Mouse (Mus musculus): ENCODE measurements around the gene Fbxo9.
"Not testable (repeated sequence)": the region's sequence is repeated elsewhere in the genome, so short reads cannot be mapped to it uniquely, and the experiment has no call there.

Fbxo9 gene

DNA sequence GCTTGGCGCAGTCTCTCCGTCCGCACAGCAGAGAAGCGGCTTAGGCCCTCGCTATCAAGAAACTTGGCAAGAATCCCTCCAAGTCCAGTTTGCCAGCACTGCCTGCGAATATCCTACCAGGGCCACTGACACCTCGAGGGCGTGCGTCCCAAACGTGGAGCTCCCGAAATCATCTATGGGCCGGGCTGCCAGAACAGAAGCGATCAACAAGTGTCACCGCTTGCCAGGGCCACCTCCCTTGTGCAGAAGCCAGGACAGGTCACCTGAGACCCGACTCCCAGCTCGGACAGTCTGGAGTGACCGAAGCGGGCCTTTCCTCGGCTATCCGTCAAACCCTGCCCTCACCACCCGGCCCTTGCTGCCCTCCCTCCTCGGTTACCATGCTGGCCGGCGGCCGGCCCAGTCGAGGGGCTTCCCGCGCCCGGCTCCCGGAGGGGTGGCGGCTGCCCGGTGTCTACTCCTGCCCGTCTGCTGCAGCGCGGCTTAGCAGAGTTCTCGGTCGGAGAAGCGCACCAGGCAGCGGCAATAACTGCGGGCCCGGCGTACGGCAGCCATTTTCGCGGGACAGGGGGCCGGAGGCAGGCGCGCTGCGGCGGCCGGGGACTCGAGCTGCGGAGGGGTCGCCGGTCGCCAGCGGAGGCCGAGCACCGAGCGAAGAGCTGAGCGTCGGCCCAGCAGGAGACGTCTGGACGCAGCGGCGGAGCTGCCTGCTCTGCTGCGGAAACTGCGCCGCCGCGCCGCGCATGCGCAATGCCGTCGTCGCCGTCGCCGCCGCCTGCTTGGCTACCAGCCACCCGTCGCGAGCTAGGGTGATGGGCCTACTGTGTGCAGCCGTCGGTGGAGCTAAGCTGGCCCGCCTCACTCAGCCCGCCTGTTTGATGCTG, 711 bp downstream of the Fbxo9 start:
- peak; percentile 81 for DNase-seq

DNA sequence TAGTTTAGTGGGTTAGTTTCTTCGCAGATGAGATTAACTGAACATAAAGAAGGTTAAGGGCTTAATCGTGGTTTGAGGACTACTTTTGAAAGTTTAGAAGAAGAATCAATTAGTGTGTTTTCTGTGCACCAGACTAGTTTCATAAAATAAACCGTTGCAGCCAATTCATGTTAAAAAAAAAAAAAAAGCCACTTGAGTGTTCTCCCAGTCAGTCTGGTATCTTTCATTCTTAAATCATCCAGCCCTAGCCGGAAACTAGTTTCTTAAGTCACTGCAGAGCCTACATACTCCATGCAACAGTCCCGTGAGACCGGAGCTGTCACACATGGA, 1.3 kb downstream of the Fbxo9 start:
- DNase-seq, result no peak

DNA sequence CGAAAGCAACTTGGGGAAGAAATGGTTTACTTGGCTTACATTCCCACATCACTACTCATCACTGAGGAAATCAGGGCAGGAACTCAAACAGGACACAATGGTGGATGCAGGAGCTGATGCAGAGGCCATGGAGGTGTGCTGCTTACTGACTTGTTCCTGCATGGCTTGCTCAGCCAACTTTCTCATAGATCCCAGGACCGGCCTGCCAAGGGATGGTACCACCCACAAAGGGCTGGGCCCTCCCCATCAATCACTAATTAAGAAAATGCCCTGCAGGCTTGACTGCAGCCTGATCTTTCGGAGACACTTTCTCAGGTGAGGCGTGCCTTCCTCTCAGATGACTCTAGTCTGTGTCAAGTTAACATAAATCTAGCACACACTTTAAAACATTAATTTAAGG, 2.0 kb downstream of the Fbxo9 start:
- DNase-seq, result no peak

DNA sequence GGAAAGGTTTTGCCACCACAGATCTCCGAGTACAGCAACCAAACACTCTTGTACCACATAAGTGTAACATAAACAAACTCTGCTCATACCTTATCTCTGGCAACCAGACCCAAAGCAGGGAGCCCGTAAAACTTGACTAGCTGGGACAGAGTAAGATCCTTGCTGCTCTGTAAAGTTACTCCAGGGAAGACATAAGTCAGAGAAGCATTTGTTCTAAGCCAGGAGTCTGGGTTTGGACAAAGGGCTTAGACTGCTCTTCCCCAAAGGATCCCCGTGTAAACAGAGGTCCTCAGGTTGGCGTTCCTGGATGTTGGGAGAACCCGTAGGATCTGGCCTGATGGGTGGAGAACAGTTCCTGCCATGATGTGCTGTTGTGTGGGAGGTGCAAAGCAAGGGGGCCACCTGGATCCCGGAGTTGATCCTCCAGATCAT, 3.3 kb downstream of the Fbxo9 start:
- no peak for DNase-seq

DNA sequence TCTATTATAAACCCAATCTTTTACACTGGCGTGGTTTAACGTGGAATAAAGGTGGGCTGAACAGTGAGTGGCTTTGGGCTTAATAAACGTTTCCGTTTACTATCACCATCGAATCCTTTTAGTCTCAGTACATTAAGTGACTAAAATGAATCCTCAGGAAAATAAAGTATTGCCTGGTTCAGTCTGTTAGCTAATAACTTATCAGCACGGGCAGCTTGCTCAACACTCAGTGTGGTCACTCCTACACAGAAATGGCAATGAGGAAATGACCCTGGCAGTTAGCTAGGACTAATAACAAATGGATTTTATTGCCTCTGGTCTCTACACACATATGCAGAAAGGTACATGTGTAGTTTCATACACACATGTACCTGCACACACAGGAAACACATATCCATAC, 3.9 kb downstream of the Fbxo9 start:
- no peak for DNase-seq

DNA sequence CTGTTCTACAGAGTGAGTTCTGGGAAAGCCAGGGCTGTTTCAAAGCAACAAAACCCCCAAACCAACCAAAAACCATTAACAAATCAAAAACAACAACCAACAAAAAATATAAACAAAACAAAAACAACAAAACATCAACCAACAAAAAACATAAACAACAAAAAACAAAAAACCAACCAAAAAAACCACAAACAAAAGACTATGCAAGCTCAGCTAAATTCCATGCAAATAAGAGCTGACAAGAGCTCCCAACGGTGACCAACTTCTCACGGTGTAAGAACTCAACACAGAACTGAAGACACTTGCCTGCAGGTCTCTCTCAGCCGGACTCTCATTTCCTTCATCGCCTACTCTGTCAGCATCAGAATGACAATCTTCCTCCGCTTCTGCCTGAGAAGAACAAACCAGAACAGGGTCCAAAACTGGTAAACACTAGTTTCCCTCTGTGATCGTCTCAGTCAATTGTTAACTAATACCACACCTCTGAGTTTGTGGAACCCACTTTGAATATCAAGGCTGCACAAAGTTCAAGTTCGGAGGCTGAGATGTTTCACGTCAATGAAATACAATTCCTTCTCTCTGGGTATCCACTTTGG, 4.8 kb downstream of the Fbxo9 start:
- no peak for DNase-seq

DNA sequence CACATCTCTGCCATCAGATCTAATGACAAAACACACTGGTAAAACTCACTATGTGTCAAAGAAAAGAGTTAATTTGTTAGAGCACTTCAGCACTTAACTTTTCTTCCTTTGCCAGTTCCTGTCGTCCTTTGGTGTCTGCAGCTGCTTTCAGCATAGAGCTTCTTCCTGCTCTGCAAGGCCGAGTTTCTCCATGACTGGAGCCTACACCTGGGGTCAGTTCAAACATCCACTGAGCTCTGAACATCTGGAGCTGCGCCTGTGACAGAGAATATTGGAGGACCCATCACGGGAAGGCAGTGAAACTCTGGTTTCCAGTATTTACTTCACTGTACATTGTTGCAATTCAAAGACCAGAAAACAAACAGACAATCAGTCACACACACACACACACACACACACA, 7.4 kb downstream of the Fbxo9 start:
- no peak for DNase-seq

DNA sequence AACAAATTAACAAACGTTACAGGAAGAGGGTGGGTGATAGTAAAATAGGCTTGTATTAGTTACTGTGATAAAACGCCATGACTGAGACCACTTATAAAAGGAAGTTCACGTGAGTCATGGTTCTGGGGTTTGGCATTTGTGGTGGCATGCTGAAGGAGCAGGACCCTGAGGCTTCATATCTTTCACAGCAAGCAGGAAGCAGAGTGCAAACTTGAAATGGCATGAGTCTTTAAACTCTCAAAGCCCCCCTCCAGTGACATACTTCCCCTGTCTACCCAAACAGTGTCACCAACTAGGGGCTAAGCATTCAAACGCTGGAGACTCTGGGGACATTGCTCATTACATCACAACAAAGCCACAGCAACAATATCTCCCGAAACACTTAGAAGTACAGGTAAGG, 7.9 kb downstream of the Fbxo9 start:
- no peak for DNase-seq

DNA sequence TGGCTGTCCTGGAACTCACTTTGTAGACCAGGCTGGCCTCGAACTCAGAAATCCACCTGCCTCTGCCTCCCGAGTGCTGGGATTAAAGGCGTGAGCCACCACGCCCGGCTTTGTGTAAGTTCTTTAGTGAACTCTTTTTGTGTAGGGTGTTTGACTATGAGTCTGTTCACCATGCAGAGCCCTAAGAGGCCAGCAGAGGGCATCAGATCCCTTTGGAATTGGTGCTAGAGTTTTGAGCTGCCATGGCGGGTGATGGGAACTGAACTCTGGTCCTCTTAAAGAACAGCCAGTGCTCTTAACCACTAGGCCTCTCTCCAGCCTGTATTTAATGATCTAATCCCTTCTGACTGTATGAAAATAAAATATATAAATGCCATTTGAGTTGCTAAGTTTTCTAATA, 12.5 kb downstream of the Fbxo9 start:
- no peak for DNase-seq

DNA sequence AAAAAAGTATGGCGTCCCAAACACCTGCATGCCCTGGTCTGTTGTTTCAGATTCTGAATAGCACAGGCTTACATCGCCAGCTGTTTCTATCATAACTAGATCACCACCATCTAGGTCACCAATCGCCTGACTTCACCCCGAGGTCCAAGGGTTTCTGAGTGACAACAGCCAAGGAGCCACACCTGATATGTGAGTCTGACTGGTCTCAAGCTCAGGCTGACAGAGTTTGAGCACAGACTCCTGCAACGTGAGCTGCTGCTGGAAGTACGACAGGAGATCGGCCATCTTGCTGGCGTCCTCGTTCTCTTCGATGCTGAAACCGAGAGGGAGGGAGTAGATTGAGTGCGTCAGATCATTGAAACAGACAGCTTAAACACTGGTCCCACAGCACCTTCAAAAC, 13.2 kb downstream of the Fbxo9 start:
- no peak for DNase-seq

DNA sequence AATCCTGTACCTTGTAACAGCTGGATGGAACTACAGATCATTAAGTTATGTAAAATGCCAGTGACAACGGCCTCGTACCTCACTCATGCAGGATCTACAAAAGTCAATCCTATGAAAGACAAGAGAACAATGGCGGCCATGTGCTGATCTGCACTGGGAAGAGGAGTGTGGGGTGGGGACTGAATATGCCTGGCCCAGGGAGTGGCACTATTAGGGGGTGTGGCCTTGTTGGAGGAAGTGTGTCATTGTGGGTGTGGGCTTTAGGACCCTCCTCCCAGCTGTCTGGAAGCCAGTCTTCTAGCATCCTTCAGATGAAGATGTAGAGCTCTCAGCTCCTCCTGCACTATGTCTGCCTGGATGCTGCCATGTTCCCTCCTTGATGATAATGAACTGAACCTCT, 18.3 kb downstream of the Fbxo9 start:
- no peak for DNase-seq

DNA sequence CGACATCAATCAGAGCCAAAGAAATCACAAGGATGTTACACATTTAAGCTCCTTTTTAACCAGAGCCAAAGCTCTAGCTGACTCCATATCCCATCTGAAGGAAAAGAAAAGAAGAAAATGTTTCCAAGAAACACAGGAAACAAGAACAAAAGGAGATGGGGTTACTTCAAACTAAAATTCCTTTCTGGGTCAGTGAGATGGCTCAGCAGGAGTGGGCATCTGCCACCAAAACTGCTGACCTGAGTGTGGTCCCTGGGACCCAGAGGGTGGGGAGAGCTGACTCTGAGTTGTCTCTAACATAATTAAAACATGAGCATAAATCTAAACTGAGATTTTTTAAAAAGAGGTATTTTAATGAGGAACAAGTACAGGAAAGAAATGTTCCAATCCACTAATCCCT, 19.0 kb downstream of the Fbxo9 start:
- DNase-seq, result no peak

DNA sequence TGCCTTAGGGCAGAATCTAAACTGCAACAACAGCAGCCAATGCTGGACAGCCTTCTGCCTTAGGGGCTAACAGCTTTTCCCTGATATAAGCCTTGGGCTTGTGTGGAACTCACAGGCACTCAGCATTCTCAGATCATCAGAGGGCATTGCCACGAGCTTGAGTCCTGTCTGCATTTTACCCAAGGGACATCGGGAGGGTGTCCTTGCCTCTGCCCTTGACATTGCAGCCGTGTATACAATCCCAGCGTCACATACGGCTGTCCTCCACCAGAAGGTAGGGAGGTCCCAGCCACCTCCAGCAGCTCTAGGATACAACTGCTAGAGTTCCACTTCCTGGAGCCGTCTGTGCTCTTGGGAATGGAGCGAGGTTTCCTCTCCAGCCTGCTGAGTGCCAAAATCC, 19.9 kb downstream of the Fbxo9 start:
- DNase-seq, result no peak

DNA sequence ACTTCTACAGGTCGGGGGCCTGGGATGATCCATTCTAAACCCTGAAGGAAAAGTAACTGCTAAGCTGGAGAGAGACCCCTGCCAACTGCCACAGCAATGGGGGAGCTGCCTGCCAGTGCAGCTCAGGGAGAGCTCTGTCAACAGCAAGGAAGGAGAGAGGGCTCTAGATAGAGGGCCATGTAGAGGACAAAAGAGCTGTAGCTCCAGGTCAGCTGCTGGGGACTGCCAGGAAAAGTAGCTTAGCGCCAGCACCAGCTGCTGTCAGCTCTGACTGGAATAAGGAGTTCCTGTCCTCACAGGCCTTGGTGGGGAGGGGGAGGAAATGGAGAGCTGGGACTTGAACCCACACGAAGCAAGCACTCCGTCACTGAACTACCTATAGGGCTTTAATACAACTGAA, 20.3 kb downstream of the Fbxo9 start:
- DNase-seq, result no peak

DNA sequence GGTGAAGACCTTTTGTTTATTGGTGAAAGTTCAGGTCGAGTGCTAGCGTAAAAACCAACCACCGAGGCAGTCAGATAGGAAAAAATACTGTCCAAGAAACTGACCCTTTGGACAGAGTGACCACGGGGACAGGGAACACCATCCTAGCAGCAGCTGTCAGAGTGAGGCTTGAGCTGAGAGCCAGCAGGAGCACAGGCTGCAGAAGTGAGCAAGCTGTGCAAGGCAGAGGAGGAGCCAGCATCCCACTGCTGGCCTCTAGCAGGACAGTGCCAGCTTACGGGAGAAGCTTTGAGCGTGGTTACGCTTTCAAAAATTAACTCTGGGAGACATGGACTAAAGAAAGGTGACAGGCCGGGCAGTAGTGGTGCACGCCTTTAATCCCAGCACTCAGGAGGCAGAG, 21.1 kb downstream of the Fbxo9 start:
- no peak for DNase-seq

DNA sequence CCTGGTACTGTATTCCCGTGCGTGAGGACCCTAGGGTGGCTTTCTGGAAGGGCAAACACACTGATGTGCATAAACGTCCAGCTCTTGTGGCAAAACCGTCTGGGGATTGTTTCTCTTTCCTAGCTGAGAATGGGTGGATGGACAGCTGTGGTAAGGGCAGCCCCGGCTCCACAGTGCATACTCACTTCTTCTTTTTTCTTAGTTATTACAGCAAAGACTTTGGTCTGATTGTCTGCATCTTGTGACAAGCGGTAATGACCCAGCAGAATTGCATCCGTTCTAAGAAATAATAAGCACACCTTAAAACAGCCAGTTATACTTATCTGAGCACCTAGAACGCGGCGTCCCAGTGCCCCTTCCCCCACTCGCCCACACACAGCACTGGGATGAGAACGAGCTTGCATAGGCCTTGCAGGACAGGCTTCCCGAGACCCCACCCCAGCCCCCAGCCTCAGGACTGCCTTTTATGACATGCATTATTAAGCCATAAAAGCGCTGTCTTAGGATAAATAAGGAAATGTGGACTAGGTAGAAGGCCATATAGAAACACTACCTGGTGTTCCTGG, 23.1 kb downstream of the Fbxo9 start:
- no peak for DNase-seq

DNA sequence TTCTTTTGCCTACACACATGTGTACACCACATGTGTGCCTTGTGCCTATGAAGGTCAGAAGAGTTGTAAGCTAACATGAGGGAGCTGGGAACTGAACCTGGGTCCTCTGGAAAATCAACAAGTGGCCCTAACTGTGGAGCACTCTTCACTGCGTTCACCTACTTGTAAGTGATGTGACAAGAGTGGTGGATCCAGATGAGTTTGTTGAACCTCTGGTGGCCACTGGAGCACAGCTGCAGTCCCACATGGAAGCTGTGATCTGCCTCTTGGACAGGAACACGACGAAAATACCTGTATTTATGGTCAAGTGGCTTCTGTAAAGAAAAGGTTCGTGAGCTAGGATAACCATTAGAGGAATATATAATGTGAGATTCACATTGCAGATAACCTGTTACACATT, 24.5 kb downstream of the Fbxo9 start:
- no peak for DNase-seq

DNA sequence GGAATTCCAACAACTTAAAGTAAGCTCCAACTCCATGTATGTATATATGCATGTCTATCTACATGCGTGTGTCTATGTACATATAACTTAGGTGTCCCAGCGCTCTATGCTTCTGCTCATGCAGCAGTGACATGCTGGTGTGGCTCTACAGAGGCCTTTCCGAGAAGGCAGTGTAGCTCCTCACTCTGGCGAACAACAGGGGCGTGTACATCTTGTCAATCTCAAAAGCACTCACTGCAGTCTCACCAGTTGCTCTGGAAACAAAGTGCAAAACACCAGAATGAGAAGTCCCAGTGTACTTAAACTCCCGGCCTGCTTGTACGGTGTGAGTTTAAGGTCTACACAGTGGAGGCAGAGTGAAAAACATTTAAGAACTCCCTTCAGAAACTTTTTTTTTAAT, 27.0 kb downstream of the Fbxo9 start:
- DNase-seq, result no peak

DNA sequence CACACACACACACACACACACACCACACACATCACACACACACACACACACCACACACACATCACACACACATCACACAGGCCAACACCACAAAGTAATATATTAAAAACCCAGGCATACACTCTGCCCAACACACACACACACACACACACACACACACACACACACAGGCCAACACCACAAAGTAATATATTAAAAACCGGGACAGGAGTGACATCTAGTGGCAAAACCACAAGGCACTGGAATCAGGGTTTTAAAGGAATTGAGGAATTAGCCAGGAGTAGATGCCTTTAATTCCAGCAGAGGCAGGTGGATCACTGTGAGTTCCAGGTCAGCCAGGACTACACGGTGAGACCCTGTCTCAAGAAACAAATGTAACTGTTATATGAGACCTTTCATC, 30.6 kb downstream of the Fbxo9 start:
- no peak for DNase-seq

DNA sequence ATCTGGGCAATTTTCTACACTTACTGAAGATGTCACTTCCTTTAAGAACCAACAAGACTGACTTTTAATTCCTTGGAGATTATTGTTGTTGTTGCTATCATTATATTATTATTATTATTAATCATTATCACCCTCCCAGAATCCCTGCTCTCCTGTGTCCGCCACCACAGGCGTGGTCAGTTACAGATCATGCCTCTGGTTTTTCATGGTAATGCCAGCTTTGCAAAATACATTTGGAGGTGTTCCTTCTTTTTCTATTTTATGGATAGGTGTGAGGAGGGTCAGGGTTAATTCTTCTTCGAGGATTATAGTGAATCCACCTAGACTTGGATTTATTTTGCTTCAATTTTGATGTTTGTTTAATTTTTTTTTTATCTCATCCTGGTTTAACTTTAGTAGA, 33.6 kb downstream of the Fbxo9 start:
- no peak for DNase-seq

DNA sequence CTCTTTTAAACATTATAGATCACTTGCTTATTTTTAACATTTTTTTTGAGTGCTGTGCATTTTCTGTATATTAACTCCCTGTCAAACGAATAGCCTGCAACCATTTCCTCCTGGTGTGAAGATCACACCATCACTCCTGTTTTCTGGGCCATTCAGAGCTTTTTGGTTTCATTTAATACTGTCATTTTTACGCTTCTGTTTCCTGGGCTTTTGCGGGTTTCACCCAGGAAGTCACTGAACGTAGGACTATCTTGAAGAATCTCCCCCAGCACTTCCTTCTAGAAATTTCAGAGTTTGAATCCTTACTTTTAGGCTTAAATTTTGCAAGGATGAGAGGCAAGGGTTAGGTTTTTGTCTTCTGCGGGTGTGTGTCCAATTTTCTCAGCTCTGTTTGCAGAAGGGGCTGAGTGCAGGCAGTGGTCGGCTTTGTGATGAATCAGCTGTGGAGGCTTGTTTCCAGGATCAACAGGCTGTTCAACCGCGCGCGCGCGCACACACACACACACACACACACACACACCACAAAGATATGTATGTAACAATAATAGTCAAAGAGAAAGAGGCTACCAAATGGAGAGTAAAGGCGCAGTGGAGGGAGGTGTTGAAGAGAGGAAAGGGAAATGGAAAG, 35.0 kb downstream of the Fbxo9 start:
- no peak for DNase-seq

DNA sequence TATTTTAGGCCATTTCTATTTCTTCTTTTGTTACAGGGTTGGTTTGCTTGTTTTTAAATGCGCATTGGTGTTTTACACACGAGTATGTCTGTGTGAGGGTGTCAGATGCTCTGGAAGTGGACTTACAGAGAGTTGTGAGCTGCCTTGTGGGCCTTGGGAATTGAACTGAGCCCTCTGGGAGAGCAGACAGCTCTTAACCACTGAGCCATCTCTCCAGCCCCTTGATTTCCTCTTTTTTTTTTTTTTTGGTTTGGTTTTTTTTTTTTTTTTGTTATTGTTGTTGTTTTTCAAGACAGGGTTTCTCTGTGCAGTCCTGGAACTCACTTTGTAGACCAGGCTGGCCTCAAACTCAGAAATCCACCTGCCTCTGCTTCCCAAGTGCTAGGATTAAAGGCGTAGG, 35.6 kb downstream of the Fbxo9 start:
- not testable (repeated sequence) for DNase-seq

DNA sequence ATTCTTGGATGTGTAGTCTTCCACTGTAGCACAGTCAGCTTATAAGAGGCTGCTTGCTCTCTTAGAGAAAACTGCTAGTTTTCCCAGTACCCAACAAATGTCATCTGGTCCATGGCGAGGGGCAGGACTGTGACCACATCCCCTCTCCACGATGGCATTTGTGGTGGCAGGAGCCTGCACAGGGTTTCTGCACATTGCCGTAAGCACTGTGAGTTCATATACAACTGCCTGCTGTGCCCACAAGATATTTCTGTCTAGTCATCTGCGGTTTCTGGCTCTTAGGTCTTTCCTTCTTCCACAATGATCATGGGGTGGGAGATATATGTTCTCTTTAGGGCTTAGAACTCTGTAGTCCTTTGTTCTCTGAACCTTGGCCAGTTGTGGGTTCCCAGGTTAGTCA, 37.2 kb downstream of the Fbxo9 start:
- no peak for DNase-seq

DNA sequence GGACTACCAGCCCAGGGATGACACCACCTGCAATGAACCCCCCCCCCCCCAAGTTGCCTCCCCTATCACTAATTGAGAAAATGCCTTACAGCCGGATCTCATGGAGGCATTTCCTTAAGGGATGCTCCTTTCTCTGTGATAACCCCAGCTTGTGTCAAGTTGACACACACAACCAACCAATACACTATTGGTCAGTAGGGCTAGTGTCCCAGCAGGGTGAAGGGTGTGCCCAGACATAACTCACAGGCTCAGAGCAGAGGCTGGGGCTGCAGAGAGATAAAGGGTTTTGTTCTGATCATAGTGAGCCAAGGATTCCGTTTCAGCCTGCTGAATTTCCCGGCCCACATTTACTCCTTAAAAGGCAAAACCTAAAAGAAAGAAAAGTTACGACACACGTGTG, 38.4 kb downstream of the Fbxo9 start:
- DNase-seq, result no peak

Data from right cerebral cortex, postnatal 25 days (tissue).